Mouse (Mus musculus) midbrain, embryonic 16.5 days (tissue): ENCODE measurements at regions not wholly inside any gene's neighbourhood (a gene's known extent, or its start where the extent isn't known, plus 50 kb on each side); places are given as distances from the start of the nearest gene placed in this dataset.

Experiments
- ATAC-seq: fragments of 200-750 bp; cut with Nextera tagmentation; 2 replicates; pipeline ENCODE4 v1.8.0; 2017; ENCODE audit warnings: moderate TSS enrichment
- H3K27ac ChIP-seq: fragments of 300-500 bp; sonication (generic); 2 replicates; pipeline ENCODE4 v1.5.1; 2014; ENCODE audit warnings: mild to moderate bottlenecking, low read length, mixed read lengths
- H3K27me3 ChIP-seq: fragments of 300-500 bp; sonication (generic); 2 replicates; pipeline ENCODE4 v1.6.1; 2014; ENCODE audit warnings: low read depth, low read length, mixed read lengths; ENCODE audit not compliant: control insufficient read depth, insufficient read depth
- H3K36me3 ChIP-seq: fragments of 300-500 bp; sonication (generic); 2 replicates; pipeline ENCODE4 v1.6.1; 2014; ENCODE audit warnings: mild to moderate bottlenecking, low read length, moderate library complexity, mixed read lengths; ENCODE audit not compliant: control insufficient read depth, insufficient read depth
- H3K4me1 ChIP-seq: fragments of 300-500 bp; sonication (generic); 2 replicates; pipeline ENCODE4 v1.6.1; 2014; ENCODE audit warnings: mild to moderate bottlenecking, low read length, mixed read lengths; ENCODE audit not compliant: control insufficient read depth, insufficient read depth
- H3K4me2 ChIP-seq: fragments of 300-500 bp; sonication (generic); 2 replicates; pipeline ENCODE4 v1.6.1; 2014; ENCODE audit warnings: mild to moderate bottlenecking, low read length, mixed read lengths
- H3K4me3 ChIP-seq: fragments of 300-500 bp; sonication (generic); 2 replicates; pipeline ENCODE4 v1.5.1; 2014; ENCODE audit warnings: low read depth, mild to moderate bottlenecking, low read length, moderate library complexity, mixed read lengths
- H3K9ac ChIP-seq: fragments of 300-500 bp; sonication (generic); 2 replicates; pipeline ENCODE4 v1.6.1; 2014; ENCODE audit warnings: low read depth, low read length, mixed read lengths
- H3K9me3 ChIP-seq: fragments of 300-500 bp; sonication (generic); replicated peaks from 2 replicates; pipeline ENCODE4 v1.6.1; 2014; ENCODE audit warnings: mild to moderate bottlenecking, low read length, mixed read lengths; ENCODE audit not compliant: control insufficient read depth, poor library complexity, severe bottlenecking
- WGBS: fragments of 180-500 bp; shearing (Covaris S2); extraction: QIAGEN DNeasy Blood & Tissue Kit; methylation state at CpG from one replicate; pipeline ENCODE4 v1.1.7; 2014; 5-methylcytosine and 5-hydroxymethylcytosine counted together

DNA sequence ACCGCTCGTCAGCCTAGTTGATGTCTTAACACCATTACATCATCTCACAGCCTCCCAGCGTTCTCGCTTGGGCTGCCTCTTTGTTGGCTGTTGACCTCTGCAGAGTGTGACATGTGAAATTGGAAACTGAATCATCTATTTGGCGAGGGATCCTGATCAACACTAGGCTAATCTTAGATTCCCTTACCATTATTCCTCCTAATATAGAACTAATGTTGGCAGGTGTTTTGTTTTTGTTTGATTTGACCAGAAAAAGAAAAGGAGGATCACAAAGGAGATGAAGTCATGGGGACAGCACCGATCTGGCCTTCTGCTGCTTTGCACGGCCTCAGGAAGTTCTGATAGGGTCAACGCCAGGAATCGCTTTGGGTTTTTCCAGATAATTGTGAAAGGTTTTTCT is 131.0 kb downstream of the Ddx1 start:
- Histone ChIP-seq H3K36me3 (no peaks in the 10 kb centered on the region), H3K27ac (no peak overlapping the region), H3K4me2 (no peak overlapping the region), H3K4me3 (no peak overlapping the region), H3K9ac (no peak overlapping the region), H3K27me3 (no peaks in the 10 kb centered on the region), H3K4me1 (no peaks in the 10 kb centered on the region), H3K9me3 (no peaks in the 10 kb centered on the region)
- no peak for ATAC-seq
- 68% methylated on average over 9 of the region's 9 CpGs for WGBS

DNA sequence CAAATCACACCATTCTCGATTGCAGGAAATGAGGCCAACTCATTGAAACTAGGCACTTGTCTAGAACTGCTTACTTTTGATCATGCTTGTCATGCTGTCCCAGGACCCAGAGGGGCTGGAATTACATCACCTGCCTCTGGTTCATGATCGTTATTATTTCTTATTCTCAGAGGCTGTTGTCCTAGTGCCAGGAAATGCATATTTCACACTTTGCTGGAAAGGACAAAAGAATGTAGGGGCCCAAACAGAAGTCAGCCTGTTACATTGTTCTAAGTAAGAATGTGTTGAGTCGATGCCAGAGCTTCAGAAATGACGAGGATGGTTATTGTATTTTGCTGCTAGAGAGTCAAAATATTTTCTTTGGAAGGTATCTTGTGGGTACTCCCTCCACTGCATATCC is 134.7 kb downstream of the Ddx1 start:
- 74% methylated on average over 4 of the region's 4 CpGs for WGBS

DNA sequence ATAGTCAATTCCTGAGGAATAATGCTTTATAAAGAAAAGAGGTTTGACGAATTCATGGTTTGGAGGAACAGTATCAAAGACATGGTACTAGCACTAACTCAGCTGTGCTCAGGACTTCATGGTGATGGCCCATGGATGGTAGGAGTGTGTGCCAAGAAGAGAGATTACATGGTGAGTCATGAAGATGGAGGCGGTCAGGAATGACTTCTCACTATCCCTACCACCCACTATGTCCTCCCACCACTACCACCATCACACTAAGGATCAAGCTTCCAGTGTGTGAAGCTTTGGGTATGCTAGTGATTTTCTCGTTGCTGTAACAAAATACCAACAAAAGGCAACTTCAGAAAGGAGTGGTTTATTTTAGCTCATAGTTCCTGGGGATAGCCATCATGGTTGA is 142.1 kb downstream of the Ddx1 start:
- no peak for ATAC-seq
- H3K9me3 ChIP-seq: no peaks in the 10 kb centered on the region
- H3K36me3 ChIP-seq: no peaks in the 10 kb centered on the region
- no peak overlapping the region for H3K9ac ChIP-seq
- peaks cover 2% of the 10 kb centered on the region; the same call in 1 of the 2 replicates for H3K4me1 ChIP-seq
- no peak overlapping the region for H3K4me2 ChIP-seq
- 89% methylated on average over 3 of the region's 3 CpGs for WGBS
- no peaks in the 10 kb centered on the region for H3K27me3 ChIP-seq
- no peak overlapping the region for H3K27ac ChIP-seq
- no peak overlapping the region for H3K4me3 ChIP-seq

More for the DNA sequence above, 134.7 kb downstream of the Ddx1 start:
- no peak overlapping the region for H3K27ac ChIP-seq
- H3K9me3 ChIP-seq: no peaks in the 10 kb centered on the region
- H3K9ac ChIP-seq: no peak overlapping the region
- H3K4me3 ChIP-seq: no peak overlapping the region
- H3K4me2 ChIP-seq: no peak overlapping the region
- ATAC-seq: no peak
- H3K36me3 ChIP-seq: no peaks in the 10 kb centered on the region
- H3K27me3 ChIP-seq: no peaks in the 10 kb centered on the region
- H3K4me1 ChIP-seq: no peaks in the 10 kb centered on the region

DNA sequence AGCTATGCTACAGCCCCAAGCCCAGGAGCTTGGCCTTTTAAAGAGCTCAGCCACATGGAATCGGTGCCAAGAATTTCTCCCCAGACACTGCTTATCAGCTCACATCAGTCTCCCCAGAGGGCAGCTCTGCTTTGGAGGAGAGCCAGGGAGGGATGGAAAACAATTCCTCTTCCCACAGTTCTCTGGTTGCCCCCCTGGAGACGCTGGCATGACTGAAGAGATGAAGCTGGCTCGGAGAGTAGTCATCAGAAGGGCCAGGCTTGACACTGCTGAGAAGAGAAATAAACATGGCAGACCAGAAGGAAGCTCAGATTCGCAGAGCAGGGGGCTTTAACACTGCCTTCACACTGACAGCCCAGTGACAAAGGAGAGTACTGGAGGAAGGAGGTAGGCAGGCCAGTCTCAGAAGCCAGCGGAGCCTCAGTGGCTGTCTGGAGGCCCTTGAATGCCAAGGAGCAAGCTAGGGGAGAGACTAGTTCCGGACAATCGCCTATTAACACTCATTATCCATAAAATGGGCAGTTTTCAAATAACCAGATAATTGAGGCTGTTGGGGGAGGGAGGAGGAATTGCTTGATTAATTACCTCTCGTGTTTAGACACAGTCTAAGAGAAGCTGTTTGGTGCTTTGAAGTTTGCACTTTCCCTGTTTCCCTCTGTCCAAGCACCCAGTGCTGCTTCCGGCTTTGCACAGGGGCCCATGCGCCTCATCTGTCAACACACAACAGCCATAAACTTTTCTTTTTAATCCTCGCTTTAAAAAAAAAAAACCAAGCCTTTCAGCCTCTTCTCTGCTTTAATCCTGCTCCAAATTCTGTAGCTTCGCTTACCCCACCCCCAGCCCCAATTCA is 148.3 kb downstream of the Ddx1 start:
- WGBS: 35% methylated on average over 12 of the region's 12 CpGs
- H3K9me3 ChIP-seq: 0 out of 2 replicates have a peak, but pooled peaks cover 2% of the 10 kb centered on the region
- no peak overlapping the region for H3K4me2 ChIP-seq
- H3K36me3 ChIP-seq: no peaks in the 10 kb centered on the region
- H3K4me3 ChIP-seq: no peak overlapping the region
- peak; percentile 33; the same call in 1 of the 2 replicates for ATAC-seq
- H3K9ac ChIP-seq: no peak overlapping the region
- H3K4me1 ChIP-seq: peaks cover 2% of the 10 kb centered on the region; the same call in 1 of the 2 replicates
- no peak overlapping the region for H3K27ac ChIP-seq
- H3K27me3 ChIP-seq: no peaks in the 10 kb centered on the region

DNA sequence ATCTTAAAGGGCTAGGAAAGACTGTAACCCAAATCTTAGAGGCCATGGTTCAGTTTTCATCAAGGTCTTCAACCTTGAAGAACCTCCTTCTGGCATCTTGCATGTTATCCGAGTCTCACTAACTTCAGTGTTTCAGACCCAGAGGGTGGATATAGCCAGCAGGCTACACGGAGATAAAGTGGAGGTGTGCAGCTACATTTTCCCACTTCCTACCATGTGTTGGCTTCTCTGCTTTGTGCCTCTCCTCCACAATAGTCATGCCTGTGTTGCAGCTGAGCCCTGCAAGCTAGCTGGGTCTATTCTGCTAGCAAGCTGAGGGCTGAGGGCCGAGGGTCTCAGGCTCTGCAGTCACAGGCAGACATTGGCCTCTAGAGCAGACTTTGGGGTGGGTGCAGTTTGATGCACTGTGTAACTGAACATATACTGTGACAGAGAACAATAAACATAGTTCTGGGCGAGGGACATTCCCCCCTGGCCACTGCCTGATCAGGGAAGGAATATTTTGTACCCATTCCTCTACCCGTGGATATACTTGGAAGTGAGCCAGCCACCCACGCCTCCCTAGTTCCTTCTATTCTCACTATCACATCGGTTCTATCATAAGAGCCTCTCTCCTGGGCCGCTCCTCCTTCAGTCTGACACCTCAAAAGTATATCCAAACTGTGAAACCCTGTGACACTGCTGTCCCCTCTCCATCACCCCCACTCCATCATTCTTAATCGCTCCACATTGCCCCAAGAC is 152.6 kb upstream of the Mycn start:
- Histone ChIP-seq H3K9ac (no peak overlapping the region), H3K27me3 (no peaks in the 10 kb centered on the region)
- 85% methylated on average over 9 of the region's 9 CpGs for WGBS

DNA sequence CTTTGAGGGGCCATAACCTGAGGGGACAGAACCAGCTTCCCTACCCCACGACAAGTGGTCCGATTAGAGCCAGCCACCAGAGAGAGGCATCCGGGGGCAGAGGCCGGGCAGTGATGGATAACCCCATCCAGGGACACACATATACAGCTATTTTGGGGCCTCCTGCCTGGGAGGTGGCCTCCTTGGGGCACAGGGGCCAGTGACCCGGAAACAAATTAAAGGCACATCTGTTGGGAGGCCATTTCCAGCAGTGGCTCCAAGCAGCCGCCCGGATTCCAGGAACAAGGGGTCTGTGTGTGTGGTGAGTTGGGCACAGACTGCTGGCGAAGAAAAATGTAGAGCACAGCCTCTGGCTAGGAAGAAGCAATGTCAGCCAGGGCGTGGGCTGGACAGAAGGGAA is 144.2 kb upstream of the Mycn start:
- H3K9me3 ChIP-seq: no peaks in the 10 kb centered on the region
- H3K36me3 ChIP-seq: no peaks in the 10 kb centered on the region
- H3K27me3 ChIP-seq: no peaks in the 10 kb centered on the region
- WGBS: 84% methylated on average over 9 of the region's 9 CpGs
- H3K4me2 ChIP-seq: no peak overlapping the region
- no peak overlapping the region for H3K27ac ChIP-seq
- H3K4me1 ChIP-seq: no peaks in the 10 kb centered on the region
- no peak overlapping the region for H3K9ac ChIP-seq
- no peak for ATAC-seq
- no peak overlapping the region for H3K4me3 ChIP-seq

More for the DNA sequence above, 152.6 kb upstream of the Mycn start:
- no peak overlapping the region for H3K4me2 ChIP-seq
- no peaks in the 10 kb centered on the region for H3K4me1 ChIP-seq
- H3K4me3 ChIP-seq: no peak overlapping the region
- H3K27ac ChIP-seq: no peak overlapping the region
- no peak for ATAC-seq
- H3K36me3 ChIP-seq: no peaks in the 10 kb centered on the region
- H3K9me3 ChIP-seq: 0 out of 2 replicates have a peak, but pooled peaks cover 2% of the 10 kb centered on the region

DNA sequence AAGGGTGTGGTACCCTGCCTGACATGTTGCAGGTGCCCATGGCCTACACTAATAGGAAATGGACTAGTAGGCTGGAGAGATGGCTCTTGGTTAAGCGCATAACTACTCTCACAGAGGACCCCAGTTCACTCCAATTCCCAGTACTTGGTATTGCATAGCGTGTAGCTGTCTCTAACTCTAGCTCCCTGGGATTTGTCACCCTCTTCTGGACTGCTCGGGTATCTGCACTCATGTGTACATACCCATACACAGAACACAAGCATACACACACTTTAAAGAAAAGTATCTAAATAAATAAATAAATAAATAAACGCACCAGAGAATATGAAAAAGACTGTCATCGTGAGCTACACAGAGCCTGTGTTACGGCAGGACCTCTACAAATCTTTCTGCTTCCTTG is 143.8 kb upstream of the Mycn start:
- H3K27ac ChIP-seq: no peak overlapping the region
- no peak overlapping the region for H3K4me3 ChIP-seq
- no peaks in the 10 kb centered on the region for H3K27me3 ChIP-seq
- WGBS: 97% methylated on average over 6 of the region's 6 CpGs
- H3K4me2 ChIP-seq: no peak overlapping the region
- H3K9ac ChIP-seq: no peak overlapping the region
- no peaks in the 10 kb centered on the region for H3K4me1 ChIP-seq
- H3K9me3 ChIP-seq: no peaks in the 10 kb centered on the region
- ATAC-seq: no peak; the same call in 1 of the 2 replicates
- H3K36me3 ChIP-seq: no peaks in the 10 kb centered on the region

DNA sequence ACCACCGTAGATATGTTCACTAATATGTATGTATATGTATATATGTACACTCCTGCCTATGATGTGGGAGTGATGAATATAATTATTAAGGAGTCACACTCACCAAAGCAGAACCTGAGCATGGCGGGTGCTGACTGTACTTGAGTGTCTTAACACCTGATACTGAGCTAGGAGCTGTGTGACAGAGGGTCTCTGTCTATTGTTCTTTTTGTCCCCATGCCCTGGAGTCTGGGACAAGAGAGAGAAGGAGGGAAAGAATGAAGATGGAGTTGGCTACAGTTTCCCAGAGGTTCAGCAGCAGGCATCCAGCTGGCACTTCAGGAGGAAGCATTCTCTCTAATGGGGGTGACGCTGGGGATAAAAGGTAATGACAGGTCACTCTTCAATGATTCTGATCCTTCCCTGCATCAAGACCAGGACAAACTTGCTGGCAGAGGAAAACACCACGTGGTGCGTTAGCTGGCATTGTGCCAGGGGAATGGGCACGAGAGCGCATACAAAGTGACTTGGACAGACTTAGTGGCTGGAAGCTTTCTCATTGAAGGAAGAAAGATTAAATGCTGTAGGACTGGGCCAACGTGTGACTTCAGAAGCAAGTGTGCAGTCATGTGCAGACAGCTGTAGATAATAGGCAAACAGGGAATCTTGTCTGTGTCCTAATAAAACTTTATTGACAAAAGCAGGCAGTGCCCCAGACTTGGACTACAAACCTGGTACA is 141.8 kb upstream of the Mycn start:
- H3K36me3 ChIP-seq: no peaks in the 10 kb centered on the region
- no peak overlapping the region for H3K4me2 ChIP-seq
- no peak overlapping the region for H3K27ac ChIP-seq
- H3K9me3 ChIP-seq: no peaks in the 10 kb centered on the region
- no peak overlapping the region for H3K4me3 ChIP-seq
- ATAC-seq: peak; percentile 83
- no peaks in the 10 kb centered on the region for H3K4me1 ChIP-seq
- 39% methylated on average over 8 of the region's 8 CpGs for WGBS
- H3K9ac ChIP-seq: no peak overlapping the region
- H3K27me3 ChIP-seq: no peaks in the 10 kb centered on the region
